Mouse (Mus musculus): ENCODE results near the gene Inka2. TPM values are rescaled to one million over a fixed set of nuclear protein-coding genes. Genes with fewer than 3 reads are reported as not detected.

The Inka2 gene
- total RNA-seq, 4 experiments from 2014 or later, result 69.6 to 79.1 (median 72.2) TPM

Other genes with a start within 250 kb of the Inka2 start
- 10 to 100 TPM; 12.6 to 13.5 (median 13.1) TPM for gene Ddx20, start 17.0 kb upstream of the Inka2 start, total RNA-seq (2022)
- 100 to 1,000 TPM in 1 of 4 experiments, 10 to 100 TPM in 3; 80.2 to 101 (median 89.7) TPM for gene Rap1a, start 96.7 kb downstream of the Inka2 start, total RNA-seq (2022)
- 1 to 10 TPM in 3 of 4 experiments, under 1 TPM in 1; 0.89 to 3.8 (median 2.5) TPM for gene Adora3, start 166.3 kb downstream of the Inka2 start, total RNA-seq (2022)
- gene Tmigd3, start 166.3 kb downstream of the Inka2 start, total RNA-seq (2022), result under 1 TPM; 0.41 to 0.78 (median 0.63) TPM
- gene I830077J02Rik, start 228.1 kb downstream of the Inka2 start, total RNA-seq (2022), result 1 to 10 TPM in 3 of 4 experiments, under 1 TPM in 1; 0.47 to 2.4 (median 1.5) TPM